Mouse (Mus musculus): ENCODE results near the gene Cerk.

Gene Cerk

DNA sequence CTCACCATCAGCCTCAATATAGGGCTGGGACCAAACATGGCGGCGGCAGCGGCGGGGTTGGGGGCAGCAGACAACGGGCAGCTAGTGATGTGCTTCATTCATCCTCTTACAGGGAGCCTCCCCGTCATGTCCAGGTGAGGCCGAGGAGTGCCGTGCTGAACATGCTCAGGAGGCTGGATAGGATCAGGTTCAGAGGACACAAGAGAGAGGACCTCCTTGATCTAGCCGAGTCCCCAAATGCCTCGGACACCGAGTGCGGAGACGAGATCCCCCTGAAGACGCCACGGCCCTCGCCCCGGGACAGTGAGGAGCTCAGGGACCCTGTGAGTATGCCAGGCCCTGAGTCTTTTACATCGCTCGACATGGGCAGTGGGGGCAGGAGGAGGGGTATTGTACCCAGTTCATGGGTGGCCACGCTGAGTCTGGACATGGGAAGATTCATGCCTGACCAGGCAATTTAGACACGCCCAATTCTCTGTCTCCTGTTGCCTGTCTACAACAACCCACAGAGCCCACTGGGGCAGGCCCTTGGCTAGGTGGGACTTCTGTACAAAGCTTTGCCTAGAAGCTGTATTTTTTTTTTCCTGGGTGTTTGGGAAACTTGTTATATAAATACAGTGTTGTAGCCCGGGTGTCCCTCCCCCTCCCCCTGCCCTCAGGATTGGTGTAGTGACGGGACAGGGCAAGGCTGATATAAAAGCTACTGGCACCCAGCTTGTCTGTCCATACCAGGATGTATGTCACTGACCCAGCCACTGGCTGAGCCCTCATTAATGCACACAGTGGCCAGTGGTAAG is 94.5 kb downstream of the Cerk start:
- no peak for DNase-seq (ENCODE audit: inconsistent ontology term)

DNA sequence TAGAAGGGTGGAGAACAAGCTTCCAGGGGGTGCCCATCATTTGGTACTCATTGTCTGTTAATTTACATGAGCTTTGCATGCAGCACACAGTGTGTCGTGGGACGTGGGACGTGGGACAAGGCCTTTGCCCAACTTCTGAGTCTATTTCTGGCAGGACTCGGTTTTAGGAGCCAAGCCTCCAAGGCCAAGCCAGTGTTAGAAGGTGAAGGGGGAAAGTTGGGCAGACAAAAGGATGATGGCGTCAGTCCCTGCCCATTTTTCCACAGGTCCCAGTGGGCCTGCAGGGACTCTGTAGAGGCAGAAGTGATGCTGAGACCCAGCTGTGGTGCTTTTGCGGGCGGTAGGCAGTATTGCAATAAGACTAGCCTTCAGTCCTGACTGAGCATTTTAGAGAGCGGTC is 95.4 kb downstream of the Cerk start:
- no peak for DNase-seq (ENCODE audit: inconsistent ontology term)

DNA sequence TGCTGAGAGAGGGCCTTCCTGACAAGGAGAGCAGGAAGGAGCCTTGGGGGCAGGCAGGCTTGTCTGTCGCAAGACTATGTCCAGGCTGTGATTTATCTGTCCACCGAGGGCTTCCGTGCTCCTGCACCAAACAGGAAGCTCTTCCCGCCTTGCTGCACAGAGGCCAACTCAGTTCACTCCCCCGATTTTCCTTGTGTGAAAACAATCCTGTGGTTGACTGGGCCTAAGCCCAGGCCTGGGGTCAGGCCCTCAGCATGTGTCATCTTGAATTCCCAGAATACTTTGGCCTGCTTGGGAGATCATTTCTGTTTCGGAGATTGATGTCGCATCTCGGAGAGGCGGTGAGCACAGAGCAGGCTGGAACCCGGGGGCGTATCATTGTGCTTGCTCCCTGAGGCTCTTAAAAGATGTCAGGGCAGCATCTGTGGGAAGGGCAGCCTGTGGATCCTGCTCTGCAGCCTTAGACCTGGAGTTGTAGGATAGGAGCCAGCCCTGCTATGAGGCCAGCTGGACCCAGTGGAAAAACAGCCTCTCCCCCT is 95.9 kb downstream of the Cerk start:
- DNase-seq (ENCODE audit: inconsistent ontology term): peak; percentile 97
